In genomic region chr9:50966277-50966676, GRCm38 (mm10) we compare ENCODE assay signal across 13 mouse cellular contexts. TPM values are rescaled to one million over a fixed set of nuclear protein-coding genes. Genes with fewer than 3 reads are reported as not detected.
DNase-seq lines count a peak whose midpoint lies in the region; ATAC-seq lines count a peak whose summit lies in the region.
"Had no signal": no experiment of that assay in that cellular context is flagged by ENCODE, and none has a peak within 500 bp of the region (broad histone marks: within the 10 kb centered on the region; RNA-seq: fewer than 3 reads in every experiment).

No protein-coding gene starts in this region.

- no peak for DNase-seq in frontal cortex, postnatal 25 days (ENCODE audit: low spot score in 2 of 2)
- DNase-seq in right cerebral cortex, postnatal 10 days (ENCODE audit: low spot score in 2 of 2): peak; percentile 37 to 47
- no peak for DNase-seq in right cerebral cortex, postnatal 4 days
- no peak for DNase-seq in spleen, postnatal 14 days (ENCODE audit: low spot score in 2 of 2)
- DNase-seq in gastrocnemius, postnatal 25 days: no peak
- no peak for DNase-seq in cerebellum, postnatal 10 days
- DNase-seq: gastrocnemius, adult 2 months; heart, adult 18-20 months; kidney, adult 9 months; kidney, postnatal 4 days; thymus, adult 18-20 months had no signal

- peak; percentile 72 for ATAC-seq in frontal cortex, adult (ENCODE audit: low TSS enrichment)
- peak; percentile 35 for ATAC-seq in inflammation-experienced regulatory T-cells, adult 6 months

RNA-seq across cellular contexts. Expression of gene Sik2, which starts 42.6 kb away (rescaled TPM):
- 10 to 100 TPM; 14.7 to 30.3 (median 15.8) TPM for polyA plus RNA-seq in inflammation-experienced regulatory T-cells, adult 6 months (2017; shearing (Covaris generic))
- total RNA-seq in gastrocnemius, postnatal 25 days (2021): 10 to 100 TPM; 15.7 to 30.7 TPM

Comparison
In these comparisons a context has a peak if more than half of its experiments do, and no peak if none do; other contexts are left out.
1. DNase-seq: peak in right cerebral cortex, postnatal 10 days (2 of 2); none in frontal cortex, postnatal 25 days (0 of 2), right cerebral cortex, postnatal 4 days (single experiment), spleen, postnatal 14 days (0 of 2), gastrocnemius, postnatal 25 days (single experiment) and cerebellum, postnatal 10 days (0 of 2).